Mouse (Mus musculus): ENCODE measurements at regions not wholly inside any gene's neighbourhood (a gene's known extent, or its start where the extent isn't known, plus 50 kb on each side); places are given as distances from the start of the nearest gene placed in this dataset.

DNA sequence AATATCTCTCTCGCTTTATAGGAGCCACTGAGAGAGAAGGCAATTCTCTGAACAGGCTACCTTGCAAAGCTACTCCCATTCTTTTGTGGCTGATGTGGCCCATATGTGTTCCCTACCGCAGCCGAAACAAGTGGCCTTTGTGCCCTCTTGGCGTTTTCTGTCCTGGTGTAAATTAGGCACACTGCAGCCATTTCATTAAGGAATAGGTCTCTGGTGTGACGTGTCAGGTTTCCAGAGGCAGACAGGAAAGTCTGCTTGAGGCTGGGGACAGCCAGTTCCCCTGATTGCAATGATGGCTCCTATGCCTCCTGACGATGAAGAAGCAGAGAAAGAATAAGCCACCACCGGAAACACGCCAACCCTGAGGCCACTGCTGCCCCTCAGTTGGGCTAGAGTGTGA is 59.3 kb upstream of the Bcor start:
- DNase-seq (ENCODE audit: low read depth, low spot score) = no peak

DNA sequence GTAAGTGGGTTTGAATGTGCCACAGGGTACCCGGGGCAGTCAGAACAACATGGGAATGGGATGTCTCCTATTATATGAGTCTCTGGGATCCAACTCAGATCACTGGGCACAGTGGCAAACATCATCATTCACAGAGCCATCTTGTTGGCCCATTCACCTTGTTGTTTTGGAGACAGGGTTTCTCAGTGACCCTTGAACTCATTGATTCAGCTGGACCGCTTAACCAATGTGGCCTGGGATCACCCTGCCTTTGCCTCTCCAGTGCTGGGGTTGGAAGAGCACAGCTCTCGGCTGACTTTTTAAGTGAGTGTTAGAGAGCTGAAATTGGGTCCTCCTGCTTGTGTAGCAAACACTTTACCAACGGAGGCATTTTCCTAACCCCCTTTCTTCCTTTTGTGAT is 64.2 kb upstream of the Bcor start:
- DNase-seq (ENCODE audit: low read depth, low spot score) = no peak

DNA sequence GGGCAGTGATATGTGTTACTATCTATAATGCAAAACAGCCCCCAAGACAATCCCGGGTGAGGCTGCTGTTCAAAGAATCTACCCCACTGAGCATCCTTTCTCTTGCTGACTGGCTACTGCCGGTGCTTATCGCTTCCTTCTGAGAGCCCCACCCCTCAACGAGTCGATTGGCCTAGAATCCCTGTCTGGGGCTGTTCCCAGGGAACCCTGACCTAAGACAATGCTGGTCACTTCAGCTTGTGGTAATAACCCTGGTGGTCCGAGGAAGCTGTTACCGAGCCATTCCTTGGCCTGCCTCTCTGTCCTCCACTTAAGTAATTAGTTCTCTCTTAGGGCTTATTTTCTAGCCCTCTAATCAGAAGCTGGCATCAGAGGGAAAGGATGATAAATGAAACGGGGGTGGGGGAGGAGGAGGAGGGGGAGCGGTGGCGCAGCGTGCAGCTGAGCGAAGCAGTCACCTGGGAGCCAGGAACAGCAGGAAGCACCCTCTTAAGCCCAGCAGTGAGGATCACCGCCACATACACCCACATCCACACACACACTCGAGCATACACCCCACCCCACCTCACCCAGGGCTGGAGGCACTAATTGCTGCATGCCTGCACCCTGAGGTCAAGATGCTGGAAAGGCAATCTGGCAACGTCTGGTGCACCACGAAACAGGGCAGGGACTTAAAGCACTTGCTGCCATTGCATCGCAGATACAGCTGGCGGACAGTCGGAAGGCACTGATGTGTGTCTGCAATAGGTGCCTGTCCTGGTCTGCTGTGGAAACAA is 65.1 kb upstream of the Bcor start:
- no peak for DNase-seq (ENCODE audit: low read depth, low spot score)

DNA sequence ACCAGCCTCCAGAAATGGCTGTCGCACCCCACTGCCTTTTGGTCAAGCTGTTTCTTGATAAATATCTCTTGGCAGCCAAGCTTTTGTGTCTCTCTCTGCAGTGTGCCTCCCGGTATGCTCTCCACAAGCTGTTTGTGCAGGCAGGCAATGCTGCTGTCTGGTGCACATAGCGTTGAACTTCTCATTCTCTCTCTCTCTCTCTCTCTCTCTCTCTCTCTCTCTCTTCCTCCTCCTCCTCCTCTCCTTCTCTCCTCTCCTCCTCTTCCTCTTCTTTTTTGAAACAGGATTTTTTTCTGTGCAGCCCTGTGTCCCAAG is 65.7 kb upstream of the Bcor start:
- DNase-seq (ENCODE audit: low read depth, low spot score) = no peak

DNA sequence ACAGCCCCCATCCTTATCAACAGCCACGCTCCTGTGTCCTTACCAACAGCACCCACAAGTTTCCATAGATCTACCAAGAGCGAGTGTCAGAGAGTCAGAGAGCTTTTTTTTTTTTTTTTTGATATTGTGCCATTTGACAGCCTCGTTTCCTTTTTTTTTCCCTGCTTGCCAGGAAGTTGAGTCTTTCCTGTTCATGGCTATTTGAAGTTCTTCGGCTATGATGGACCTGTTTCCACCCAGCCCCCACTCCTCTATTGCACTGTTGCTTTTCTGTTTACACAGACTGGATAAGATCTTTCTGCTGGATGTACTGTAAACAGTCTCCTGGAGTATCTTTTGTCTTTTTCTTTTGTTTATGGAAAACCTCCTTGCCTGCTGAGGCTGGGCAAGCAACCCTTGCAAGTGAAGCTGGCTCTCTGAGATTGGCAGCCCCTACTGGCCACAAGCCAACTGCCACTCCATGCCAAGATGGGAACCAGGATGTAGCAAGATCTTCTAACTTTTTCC is 80.4 kb upstream of the Bcor start:
- DNase-seq (ENCODE audit: low read depth, low spot score) = no peak

DNA sequence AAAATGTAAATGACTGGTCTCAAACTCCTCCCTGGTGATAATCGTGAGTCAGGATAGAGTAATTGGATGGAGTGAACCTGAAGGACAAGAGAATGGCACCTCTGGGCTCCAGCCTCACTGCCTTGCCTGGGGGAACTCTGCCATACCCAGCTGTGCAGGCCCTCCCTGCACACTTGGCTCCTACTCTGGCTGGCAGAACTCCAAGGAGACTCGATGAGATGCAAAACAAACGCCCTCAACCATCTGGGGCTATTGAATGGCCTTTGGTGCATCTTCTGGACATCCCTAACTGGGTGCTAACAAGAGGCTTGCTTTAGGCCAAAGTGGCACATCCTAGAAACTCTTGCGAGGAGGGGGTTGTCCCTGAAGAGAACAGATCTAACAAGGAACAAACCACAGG is 81.6 kb upstream of the Bcor start:
- no peak for DNase-seq (ENCODE audit: low read depth, low spot score)

DNA sequence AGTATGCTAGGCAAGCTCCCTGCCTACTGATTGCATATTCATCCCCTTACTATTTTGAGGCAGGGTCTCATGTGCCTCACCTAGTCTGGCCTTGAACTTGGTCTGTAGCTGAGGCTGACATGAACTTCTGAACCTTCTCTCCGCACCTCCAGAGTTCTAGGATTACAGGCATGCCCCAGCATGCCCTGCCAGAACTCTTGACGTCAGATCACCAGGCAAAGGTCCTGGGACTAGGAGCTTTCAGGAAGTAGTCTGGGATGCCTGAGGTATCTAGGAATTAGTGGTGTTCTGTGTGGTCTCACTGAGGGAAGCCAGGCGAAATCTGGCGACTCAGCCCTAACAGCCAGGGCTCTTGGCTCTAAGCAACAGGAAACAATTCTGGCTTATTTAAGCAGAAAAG is 88.9 kb upstream of the Bcor start:
- DNase-seq (ENCODE audit: low read depth, low spot score) = no peak

DNA sequence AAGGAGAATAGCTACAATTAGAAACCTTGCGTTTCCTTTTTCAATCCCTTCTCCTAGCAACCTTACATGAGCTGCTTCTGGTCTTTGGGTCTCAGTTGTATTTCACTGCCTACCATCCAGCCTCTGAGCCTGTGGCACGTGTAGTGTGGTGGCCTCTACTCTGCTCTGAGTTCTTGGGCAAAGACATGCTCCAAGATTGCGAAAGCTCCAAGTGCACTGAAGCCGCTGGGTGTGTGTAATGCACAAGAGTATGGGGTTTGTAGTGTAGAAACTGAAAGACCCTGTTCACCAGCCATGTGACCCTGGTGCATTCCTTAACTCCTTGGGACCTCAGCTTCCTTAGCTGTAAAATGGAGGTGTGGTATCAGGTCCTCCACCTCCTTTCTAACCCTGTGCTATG is 89.8 kb upstream of the Bcor start:
- no peak for DNase-seq (ENCODE audit: low read depth, low spot score)

DNA sequence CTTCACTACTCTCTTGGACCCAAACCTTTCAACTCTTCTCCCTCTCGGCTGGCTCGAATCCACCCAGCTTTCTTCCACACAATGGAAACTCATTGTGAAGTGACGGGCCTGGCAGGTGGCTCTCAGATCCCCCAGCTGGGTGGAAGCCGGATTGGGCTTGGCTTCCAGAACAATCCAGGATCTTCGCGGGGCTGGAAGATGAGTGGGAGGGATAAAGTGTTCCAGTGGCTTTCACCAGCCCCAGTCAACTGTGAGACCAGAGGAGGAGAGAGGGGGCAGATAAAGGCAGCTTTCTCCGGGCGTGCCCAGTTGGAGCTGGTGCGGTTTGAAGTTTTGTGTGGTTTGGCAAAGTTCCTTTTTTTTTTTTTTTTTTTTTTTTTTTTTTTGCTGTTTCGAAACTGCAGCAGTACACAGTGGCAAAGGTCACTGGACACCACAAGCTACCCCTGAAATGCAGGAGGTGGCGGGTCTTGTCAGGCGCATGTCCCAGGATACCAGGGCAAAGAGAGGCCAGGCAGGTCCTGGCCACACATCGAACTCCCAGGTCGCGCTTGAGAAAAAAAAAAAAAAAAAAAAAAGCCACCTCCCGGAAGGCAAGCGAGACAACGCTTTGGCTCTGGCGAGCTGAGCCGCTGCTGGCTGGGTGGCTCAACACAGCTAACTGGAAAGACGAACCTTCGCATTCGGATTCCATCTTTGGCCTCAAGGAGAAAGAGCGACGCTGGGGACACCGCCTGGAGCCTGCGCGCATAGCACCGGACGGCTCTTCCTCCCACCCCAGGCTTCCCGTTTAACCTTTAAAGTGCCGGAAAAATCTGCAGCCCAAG is 91.9 kb upstream of the Bcor start:
- DNase-seq (ENCODE audit: low read depth, low spot score) = no peak

DNA sequence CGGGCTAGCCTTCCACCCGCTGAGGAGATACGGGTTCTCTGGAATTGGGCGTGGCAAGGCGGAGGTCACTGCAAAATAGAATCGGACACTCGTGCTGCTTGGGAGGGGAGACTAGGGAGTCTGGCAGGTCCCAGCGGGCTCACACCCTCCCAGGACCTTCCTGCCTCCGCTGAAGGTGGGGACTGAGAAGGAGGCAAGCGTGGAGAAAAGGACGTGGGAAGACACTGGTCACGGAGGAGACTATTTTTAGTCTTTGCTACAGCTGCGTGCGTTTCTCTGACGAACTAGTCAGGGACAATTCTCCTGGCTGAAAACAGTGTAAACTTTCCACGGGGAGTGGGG is 92.5 kb upstream of the Bcor start:
- DNase-seq (ENCODE audit: low read depth, low spot score) = no peak

DNA sequence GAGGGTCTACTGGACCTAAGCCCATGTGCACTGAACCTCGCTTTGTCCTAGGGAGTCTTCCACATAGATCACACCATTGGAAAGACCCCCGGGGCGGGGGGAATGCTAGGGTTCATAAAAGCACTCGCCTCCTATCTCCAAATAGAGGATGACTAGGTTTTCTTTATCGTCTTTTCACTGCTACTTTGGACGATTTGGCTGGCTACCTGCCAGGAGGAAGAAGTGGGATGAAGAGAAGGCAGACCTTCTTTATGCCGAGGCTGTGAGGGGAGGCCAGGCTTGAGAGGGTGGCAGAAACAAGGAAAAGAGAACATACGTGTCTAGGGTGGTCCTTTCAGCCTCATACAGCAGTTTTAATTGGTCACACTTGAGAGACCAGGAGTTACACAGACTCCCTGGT is 96.6 kb upstream of the Bcor start:
- no peak for DNase-seq (ENCODE audit: low read depth, low spot score)

DNA sequence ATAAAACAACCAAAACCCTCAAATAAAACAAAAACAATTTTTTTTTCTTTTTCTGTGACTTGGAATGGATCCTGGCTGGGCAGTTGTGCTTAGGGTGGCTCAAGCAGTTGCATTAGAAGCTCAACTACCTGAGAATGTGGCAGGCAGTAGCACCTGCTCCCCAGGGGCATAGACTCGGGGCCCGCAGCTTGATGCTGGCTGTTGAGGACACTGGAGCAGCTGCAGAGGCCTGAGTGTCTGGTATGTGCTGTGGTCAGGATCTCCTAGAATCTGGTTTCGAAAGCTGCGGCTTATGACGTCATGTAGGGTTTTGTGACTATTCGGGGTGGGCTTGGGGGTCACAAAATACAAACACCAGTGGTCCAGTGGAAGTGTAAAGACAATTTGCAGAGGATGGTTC is 103.7 kb upstream of the Bcor start:
- DNase-seq (ENCODE audit: low read depth, low spot score) = no peak

DNA sequence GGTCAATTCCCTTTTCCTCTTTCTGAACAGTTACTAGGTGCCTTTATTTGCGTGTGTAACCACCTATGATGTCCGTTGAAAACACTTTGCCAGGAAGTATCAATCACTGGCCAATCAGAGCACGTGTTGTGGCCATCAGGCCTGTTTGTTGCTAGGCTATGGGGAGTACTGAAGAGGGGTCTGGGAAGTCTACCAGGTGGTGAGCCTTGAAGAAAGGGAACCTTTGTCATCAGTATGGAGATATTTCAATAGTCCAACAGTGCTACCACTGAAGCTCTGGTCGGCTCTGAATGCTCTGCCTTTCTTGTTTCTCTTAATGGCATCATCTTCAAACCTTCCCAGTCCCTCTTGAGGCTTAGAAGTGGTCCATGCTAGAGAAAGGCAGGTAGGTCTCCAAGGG is 124.6 kb upstream of the Bcor start:
- DNase-seq (ENCODE audit: low read depth, low spot score) = no peak

DNA sequence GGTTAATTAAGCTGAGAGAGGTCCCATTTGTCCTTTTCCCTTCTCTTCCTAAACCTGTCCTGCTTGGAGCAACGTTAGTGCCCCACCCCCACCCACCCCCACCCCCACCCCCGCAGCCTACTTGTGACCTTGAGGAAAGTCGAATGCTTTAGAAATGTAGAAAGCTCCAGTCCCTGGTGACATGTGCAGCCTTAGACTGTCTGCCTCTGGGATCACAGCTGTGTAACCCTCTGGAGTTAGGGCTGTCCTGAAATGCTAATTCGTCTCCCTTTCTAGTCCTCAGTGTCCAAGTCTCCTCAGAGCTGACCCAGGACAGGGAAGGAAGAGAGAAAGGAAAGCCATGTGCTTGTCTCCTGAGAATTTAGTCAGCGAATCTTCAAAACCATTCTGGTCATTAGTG is 125.0 kb upstream of the Bcor start:
- DNase-seq (ENCODE audit: low read depth, low spot score) = no peak

DNA sequence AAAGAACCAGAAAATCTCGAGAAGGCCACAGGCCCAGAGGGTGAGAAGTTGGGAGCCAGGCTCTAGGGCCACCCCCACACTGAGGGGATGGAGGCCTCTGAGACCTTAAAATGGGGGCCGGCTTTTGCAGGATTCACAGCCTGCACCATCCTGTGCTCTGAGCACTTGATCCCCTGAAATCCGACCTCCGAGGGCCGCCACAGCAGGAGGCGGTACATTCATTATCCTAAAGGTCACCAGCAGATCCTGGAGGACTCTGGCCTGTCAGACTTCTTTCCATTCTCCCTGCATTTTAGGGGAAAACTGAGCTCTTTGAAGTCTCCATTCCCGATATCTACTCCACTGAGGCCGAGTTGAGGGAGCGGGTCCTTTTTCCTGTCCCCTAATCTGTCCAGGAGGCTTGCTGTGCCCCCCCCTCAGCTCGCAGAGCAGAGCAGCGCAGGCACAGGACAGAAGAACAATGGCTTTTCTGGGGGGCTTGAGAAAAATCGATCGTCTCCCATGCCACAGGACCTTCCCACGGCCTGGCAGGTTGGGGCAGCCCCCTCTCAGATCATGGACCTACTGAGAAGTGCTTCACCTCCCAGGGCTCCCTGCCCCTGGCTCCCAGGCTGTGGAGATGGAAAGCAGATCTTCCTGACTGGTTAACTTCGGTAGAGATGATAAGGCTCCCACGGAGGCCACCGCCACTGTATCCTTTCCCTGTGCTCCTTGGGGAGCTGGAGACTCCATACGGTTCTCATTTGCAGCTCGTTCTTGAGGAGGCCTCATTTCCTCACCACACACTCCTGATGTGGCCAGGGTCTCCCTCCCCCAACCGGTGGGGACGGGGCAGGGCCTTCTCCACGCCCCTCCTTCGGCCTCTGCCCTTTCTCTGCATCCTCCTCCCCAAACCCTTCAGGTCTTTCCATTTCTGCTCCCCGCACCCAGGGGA is 126.1 kb upstream of the Bcor start:
- DNase-seq (ENCODE audit: low read depth, low spot score) = no peak

DNA sequence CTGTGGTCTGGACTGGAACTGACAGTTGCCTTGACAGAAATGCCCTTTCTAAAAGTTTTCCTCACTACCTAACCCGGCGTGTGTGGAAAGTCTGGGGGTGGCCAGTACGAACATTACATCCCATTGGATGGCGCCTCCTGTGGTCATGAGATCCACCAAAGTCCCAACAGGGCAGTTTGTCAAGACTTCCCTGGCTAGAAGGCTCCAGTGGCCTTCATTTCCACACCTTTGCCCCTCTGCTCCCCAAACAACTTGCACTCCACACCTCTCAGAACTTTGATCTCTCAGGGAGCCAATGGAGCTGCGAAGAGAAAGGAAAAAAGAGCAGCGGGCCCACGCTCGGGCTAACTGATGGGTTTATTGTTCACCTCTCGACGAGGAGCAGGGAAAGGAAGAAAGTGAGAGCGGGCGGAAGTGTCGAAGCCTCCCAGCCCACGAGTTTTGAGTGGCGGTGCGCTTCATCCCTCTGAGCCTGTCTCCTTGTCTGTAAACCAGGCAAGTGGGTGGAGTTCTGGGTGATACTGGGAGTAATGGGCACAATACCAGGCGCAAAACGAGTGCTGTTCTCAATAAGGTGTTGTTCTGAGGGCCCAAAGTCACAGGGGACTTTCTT is 126.9 kb upstream of the Bcor start:
- DNase-seq (ENCODE audit: low read depth, low spot score) = no peak

DNA sequence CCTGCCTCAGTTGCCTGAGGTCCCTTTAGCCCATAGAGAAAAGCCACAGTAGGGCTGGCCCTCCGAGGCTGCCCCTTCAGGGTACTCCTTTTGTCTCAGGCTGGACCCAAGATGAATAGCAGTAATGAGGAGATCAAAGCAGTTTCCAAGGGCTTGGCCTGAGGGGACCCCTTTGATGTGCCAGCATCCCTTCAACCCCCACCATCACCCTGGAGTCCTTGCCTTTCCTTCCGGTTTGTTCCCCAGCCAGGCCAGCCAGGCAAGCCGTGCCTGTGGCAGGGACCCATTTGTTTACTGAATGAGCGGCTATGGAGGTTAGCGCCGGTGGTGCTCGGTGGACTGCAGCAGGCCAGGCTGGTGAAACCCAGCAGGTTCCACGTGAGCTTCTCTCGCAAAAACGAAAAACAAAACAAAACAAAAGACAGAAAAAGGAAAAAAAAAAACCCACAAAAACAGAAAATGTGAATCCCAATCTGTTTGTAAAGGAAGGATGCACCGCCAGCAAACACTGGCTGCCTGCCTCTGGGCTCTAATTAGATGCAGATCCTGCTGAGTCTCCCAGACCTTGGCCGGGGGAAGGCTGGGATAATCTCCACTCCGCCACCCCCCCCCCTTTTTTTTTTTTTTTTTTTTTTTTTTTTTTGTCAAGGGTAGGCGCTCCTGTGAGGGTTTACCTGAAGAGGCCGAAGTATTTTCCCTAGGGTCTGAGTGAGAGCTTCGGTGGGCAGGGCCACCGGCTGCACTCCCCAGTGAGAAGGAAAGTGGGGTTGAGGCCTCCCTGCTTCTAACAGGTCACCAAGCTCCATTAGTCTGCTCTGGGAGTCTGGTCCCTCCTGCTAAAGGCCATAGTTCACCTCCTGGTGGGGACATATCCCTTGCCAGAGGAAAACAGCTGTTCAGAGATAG is 127.8 kb upstream of the Bcor start:
- no peak for DNase-seq (ENCODE audit: low read depth, low spot score)

DNA sequence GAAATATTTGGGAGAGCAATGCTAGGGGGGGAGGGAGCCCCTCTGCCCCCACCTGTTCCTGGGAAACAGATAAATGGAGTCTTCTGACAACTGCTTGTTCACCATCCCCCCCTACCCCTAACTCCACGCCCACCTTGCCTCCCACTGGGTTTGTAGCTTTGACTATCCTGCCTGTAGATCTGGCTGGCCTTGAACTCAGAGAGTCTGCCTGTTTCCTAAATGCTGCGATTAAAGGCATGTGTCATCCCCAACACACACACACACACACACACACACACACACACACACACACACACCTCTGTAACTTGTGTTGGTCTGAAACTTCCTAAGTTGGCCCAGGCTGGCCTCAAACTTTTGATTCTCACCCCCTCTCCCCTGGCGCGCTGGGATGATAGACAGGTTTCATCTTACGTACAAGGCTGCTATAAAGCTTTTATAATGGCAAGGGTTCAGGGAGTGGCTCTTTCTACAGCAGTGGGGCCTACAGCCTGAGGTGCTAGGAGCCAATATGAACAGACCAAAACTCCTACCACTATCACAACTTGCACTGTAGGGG is 128.5 kb upstream of the Bcor start:
- DNase-seq (ENCODE audit: low read depth, low spot score) = no peak

DNA sequence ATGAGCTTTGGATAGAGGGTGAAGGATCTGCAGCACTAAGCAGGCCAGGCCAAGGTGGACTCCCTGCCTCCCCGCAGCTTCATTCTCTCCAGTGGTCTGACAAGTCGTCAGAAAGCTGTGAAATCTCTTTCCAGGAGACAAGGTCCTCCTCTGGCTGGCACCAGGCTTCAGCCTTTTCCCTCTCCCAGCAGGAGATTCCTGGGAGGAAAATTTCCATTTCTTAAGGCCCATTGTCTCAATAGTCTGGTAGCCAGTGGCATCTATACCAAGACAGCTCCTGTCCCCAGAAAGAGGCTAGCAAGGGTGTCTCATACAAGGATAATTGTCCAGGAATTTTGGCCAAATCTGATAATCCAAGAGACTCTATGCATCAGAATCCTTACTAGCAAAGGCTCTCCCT is 133.0 kb upstream of the Bcor start:
- no peak for DNase-seq (ENCODE audit: low read depth, low spot score)

DNA sequence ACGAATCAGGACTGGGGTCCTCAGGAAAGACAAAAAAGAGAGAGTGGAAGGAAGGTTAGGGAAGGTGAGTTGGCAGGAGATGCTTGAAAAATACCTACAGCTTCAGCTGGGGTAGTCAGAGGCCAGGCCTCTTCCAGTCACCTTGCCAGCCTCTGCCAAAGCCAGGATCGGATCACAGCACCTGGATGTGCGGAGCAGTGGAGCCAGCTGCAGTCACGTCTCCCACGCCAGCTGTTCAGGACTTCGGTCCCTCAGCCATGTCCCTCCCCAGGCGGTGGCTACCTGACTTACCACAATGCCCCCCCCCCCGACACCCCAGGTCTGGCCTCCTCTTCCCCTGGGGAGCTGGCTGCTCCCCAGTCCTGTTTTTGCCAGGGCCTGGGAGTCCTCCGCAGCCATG is 134.3 kb upstream of the Bcor start:
- no peak for DNase-seq (ENCODE audit: low read depth, low spot score)

DNA sequence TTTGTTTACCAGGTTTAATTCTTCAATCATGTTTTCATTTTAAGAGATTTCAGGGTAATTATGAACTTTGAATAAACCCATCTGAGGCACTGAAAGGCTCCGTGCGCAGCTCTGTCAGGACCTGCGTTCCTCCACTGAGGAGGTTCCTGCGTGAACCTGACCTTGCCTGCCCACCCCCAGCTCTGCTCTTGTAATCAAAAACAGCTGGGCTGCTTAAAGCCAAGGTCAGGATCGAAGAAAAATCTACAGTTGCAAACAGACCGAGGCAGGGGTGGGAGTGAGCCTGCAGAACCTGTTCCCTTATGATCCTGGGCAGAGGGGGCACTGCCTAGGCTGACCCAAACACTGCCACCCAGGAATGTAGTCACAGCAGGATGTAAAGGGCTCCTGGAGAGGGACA is 134.8 kb upstream of the Bcor start:
- no peak for DNase-seq (ENCODE audit: low read depth, low spot score)
